Mouse (Mus musculus) adrenal gland, postnatal 4 days (tissue): ENCODE measurements around the gene Zfp653. TPM values are rescaled to one million over a fixed set of nuclear protein-coding genes. Genes with fewer than 3 reads are reported as not detected.

Source experiments
- DNase-seq, 2 experiments: peaks; one replicate each; pipeline ENCODE4 v3.0.0; 2021 to 2022; ENCODE audit warnings: low spot score in 2 of 2, mixed read lengths in 2 of 2
- total RNA-seq, 2 experiments: library from RNA; stranded (reverse); gene quantifications; 2 replicates each; pipeline ENCODE4 v1.2.3; 2021

Zfp653 gene
- total RNA-seq, 2 experiments from 2014 or later, result 14.5 to 16.5 TPM

DNA sequence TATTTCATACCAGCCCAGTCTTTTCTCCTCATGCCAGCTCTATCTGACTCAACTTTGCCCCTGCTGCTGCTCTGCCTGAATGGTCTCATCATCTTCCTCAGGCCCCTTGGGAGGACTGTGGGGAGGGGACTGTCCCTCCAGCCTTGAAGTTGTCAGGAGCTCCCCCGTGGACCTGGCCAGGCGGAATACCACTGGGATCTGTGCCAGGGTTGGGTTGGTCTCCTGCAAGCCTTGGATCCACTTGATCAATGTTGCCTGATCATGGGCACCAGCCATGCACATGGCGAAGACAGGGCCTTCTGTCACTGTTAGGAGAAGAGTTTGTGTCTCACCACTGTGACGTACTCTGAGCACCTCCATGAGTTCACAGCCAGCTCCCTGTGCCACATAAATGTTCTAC is 1.1 kb upstream of the Zfp653 start:
- DNase-seq, result no peak

DNA sequence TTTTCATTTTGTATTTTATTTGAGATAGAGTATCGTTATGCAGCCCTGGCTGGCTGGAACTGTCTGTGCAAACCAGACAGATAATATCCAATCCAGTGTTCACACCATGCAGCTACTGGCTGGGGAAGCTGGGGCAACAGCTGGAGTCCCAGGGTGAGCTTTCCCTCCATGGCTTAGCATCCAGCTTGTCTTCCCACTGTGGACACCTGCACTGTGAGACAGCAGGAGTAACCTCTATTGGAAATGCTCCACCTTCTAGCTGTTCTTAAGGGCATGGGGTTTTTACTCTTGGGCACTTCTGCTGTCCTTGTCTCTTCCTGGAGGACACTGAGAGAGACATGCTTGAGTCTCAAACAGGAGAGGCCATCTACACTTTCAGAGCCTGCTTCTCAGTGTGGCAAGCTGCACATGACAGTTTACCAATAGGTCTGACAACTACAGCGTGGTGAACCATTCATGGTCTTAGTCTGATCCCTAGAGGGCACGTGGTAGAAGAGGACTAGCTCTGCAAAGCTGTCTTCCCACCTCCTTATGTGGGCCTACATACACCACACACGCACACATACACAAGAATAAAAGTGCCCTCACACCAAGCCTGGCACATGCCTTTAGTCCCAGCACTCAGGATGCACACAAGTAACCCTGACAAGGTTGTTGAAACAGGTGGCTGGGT is 1.2 kb downstream of the Zfp653 start:
- DNase-seq, result no peak

DNA sequence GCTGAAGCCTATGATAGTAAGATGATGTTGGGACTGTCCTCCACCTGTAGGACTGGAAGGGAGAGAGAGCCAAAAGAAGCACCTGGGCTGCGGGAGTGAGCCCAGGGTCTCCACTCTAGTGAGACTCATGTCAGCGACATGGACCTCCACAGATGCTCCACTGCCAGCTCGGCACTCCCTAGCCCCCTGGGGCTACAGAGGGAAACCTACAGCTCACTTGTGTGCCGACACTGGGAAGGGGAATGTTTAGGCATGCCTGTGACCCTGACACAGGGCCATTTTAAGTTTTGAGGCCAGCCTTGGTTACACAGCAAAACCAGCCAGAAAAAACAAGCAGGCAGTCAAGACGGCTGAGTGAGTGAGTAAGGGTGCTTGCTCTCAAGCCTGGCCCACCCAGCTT is 4.0 kb downstream of the Zfp653 start:
- no peak for DNase-seq

GRCm38 (mm10) chr9:22066433-22066832 is 4.7 kb downstream of the Zfp653 start:
- DNase-seq, result peak; percentile 42 to 51

GRCm38 (mm10) chr9:22065642-22066041 is 5.5 kb downstream of the Zfp653 start:
- DNase-seq, result no peak

DNA sequence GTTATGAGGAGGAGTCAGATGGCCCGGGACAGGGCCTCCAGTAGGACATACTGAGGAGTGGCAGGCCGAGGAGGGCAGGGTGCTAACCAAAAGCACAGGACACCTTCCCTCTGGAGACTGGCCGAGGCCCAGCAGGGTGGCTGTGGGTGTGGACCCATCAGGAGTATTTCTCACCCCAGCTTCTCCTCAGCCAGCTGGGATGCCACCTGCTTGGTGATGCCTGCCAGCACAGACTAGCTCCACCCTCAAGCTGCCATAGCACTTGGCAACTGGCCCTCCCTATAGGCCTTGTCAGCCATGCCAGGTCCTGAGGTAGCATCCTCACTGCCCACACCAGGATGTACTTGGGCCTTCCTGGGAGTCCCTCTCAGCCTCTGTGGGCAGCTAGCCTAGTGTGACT is 6.8 kb downstream of the Zfp653 start:
- DNase-seq, result no peak

DNA sequence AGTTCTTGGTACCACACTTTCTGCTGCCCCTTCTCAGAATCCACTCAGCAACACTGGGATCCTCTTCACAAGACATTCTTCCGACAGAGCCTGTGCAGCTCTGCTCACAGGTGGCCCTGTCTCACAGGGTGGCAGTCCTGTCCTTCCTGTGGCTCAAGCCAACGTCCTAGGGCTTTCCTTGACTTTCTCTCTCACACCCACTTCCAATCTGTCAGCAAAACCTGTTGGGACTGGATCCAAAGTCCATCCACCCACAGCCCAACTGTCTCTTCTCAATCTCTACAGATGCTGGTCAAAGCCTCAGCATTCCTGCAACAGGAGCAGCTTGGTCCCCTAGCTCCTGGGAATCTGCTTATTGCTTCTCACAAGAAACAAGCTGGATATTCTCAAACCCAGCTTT is 9.8 kb downstream of the Zfp653 start:
- DNase-seq, result no peak

DNA sequence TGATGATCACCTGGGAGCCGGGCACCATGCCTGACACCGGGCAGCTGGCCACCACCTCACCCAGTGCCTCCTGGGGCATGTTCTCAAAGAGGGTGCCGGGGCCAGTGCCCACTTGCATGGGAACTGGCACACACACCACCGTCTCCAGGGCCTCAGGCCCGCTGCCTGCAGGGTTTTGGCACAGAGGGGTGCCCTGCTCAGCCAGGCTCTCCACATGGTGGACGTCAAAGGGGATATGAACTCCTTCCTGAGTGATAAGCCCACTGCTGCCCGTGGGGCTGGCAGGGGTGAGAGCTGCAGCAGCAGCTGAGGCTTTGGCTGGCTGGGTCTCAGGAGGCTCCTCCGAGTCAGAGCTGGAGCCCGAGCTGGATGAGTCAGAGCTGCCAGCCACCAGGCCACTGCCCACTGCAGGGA is 13.2 kb downstream of the Zfp653 start:
- DNase-seq, result no peak

DNA sequence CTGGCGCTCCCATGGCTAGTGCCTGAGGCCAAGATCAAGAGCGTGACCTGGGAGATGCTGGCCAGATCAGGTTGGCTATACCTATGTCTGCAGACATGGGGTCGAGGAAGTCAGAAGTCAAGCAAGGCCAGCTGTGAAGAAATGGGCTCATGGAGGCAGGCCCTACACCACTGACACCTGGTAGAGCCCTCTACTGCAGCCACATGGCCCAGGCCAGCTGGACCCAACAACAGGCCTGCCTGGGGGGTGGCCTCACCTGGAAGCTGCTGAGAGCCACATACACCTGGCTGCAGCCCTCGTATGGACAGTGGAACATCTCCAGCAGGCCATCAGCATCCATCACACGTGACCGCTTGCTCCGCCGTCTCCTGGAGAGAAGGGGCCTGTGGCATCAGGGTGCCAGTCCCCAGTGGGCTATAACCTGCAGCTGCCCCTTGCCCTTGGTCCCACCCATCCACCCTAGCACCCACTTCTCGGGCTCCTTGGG is 14.1 kb downstream of the Zfp653 start:
- DNase-seq, result no peak

- DNase-seq, result no peak
Measured at GRCm38 (mm10) chr9:22056303-22056910, 14.8 kb downstream of the Zfp653 start.

DNA sequence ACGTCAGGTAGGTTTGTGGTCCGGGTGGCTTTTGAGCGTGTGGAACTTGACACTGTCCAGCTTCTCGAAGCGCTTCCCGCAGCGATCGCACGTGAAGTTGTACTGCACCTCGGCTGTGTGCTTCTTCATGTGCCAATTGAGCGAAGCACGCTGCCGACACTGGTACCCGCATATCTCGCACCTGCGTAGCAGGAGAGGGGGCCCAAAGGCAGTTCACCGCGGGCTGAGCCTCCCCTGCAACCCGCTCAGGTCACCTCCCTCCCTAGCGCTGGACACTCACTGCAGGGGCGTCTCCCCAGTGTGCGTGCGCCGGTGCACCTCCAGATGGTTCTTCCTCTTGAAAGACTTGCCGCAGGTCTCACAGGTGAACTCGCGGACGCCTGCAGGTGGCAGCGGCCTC is 15.5 kb downstream of the Zfp653 start:
- DNase-seq, result no peak

DNA sequence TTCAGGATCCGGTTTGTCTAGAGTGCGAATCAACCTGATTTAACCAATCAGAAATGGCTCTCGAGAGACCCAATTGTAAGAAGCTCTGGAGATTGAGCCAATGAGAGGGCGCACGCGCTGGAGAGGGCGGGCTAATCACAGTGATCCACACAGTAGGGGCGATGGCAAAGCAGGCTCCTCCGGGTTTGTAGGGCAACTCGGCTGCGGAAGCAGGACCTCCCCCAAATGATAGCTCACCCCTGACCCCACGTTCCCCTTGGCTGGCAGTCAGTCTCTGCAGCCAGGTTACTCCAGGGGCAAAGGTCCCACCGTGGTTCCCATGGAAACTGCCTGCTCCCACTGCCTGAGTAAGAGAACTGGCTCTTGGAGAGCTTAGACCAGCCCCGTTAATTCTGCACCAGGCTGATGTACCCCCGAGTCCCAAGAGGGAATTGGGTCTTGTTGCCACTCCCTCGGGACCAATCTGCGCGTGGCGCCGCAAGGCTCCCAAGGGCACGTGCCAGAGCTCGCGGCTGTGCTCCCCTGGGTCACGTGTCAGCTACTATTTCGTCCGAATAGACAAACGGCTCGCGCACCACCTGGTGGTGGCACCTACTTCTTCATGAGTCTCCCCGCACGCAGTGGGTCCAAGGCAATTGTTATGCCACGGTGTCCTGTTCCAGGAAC is 16.6 kb downstream of the Zfp653 start:
- DNase-seq, result peak in 1 of 2 experiments; percentile 60

DNA sequence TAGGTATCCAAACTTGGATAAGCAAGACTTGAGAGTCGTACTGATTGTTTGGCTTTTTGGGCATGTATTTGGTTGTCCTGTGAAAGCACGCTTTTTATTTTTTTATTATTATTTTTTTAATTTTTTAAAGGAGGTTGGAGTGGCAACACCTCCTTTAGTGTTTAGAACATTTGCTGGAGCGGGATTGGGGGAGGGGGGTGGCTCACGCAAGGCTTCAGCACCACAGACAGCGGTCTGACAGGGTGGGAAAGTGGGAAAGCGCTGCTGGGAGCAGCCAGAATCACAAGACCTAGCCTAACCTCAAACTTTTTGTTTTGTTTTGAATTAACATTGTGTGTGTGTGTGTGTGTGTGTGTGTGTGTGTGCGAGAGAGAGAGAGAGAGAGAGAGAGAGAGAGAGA is 17.5 kb downstream of the Zfp653 start:
- no peak for DNase-seq

DNA sequence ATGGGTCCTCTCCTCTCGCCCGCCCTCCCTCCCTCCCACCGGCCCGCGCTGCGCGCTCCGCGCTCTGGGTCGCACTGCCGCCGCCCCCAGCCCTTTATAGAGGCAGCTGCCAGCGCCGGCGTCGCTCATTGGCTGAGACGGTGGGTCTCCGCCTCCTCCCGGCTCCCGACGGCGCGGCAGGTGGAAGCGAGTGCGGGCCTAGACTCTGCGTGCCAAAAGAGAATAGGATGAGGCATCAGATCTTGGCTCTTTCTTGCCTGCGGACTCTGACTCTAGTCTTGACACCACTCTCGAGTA is 19.3 kb downstream of the Zfp653 start, which contains the start of gene Elavl3:
TSS of gene Elavl3 (minus strand) at position 66 of the 297 bp plus-strand sequence.
- DNase-seq, result no peak

- no peak for DNase-seq
Measured at GRCm38 (mm10) chr9:22051161-22051957, 19.8 kb downstream of the Zfp653 start.

GRCm38 (mm10) chr9:22050351-22050889 is 20.8 kb downstream of the Zfp653 start:
- DNase-seq, result peak in 1 of 2 experiments; percentile 21

DNA sequence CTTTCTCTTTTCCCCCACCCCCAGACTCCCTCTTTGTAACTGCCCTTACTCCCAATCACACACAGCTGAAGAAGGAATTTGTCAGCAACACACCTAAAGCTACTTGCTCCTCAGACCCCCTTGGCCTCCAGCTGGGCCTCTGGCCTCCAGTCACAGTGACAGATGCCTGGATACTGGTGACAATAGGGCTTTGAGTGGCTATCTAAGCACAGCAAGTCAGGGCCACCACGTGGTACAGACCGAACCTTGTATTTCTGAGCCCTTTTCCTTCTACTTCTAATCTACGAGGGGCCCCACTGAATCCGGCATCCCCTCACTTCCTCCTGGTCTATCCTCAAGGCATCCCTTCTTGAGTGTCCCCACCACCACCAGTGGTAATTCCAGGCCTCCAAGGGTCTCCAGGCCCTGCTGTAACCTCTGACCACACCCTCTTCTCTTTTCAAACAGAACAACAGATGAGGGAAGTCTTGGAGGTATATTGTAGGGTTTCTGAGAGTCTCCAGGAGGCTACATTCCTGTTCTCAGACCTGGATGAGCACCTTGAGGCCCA is 21.4 kb downstream of the Zfp653 start:
- no peak for DNase-seq

- no peak for DNase-seq
Measured at GRCm38 (mm10) chr9:22049315-22049714, 21.9 kb downstream of the Zfp653 start.

DNA sequence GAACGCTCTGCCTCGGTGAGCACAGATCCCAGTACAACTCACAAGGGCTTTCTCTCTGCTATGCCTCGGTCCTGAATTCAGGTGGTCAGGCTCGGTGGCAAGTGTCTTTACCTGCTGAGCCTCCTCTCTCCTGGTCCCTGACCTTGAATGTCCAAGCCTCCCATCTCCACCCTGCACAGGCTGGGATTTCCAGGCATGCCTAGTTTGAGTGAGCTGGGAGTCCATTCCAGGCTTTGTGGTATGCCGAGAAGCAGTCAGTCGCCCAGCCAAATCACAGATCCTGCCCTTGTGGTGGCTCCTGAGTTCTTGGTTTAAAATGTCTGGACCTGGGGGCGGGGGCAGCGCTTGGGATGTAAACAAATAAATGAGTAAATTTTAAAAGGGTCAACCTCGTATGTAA is 23.8 kb downstream of the Zfp653 start:
- no peak for DNase-seq

DNA sequence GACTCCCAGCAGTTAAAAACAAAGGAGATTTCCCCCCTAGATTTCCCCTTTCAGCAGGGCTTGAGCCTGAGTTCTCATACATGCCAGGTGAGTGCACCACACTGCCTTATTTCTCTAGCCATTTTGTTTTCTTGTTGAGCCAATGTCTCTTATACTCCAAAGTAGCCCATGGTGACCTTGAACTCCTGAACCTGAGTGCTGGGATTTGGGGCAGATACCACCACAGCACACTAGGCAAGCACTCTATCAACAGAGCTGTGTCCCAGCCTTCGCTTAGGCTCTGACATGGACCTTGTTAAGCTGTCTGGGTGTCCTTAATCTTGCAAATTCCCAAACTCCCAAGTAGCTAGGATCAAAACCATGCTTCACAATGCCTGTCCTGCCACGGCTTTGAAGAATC is 29.3 kb downstream of the Zfp653 start:
- DNase-seq, result no peak

- no peak for DNase-seq
Measured at GRCm38 (mm10) chr9:22037826-22038225, 33.4 kb downstream of the Zfp653 start.
